Mouse (Mus musculus) liver, embryonic 11.5 days (tissue): ENCODE measurements around the gene Scn1b. TPM values are rescaled to one million over a fixed set of nuclear protein-coding genes. Genes with fewer than 3 reads are reported as not detected.

Experiments used
- ATAC-seq: fragments of 200-750 bp; cut with Nextera tagmentation; replicated peaks from 2 replicates; pipeline ENCODE4 v1.8.0; 2017; ENCODE audit warnings: moderate number of reproducible peaks, mild to moderate bottlenecking, moderate TSS enrichment, moderate library complexity; ENCODE audit not compliant: low FRiP score
- DNase-seq: peaks from one replicate; pipeline ENCODE4 v3.0.0-alpha.2; 2017; ENCODE audit warnings: low spot score
- H3K27ac ChIP-seq: fragments of 300-500 bp; sonication (generic); 2 replicates; pipeline ENCODE4 v1.5.1; 2014; ENCODE audit warnings: mild to moderate bottlenecking, low read depth, low read length, control low read depth
- H3K27me3 ChIP-seq: fragments of 300-500 bp; sonication (generic); replicated peaks from 2 replicates; pipeline ENCODE4 v1.6.1; 2014; ENCODE audit warnings: low read length, mixed read lengths; ENCODE audit not compliant: control insufficient read depth, insufficient read depth
- H3K36me3 ChIP-seq: fragments of 300-500 bp; sonication (generic); 2 replicates; pipeline ENCODE4 v1.6.1; 2014; ENCODE audit warnings: mild to moderate bottlenecking, low read length, moderate library complexity, mixed read lengths; ENCODE audit not compliant: control insufficient read depth, insufficient read depth
- H3K4me1 ChIP-seq: fragments of 300-500 bp; sonication (generic); replicated peaks from 2 replicates; pipeline ENCODE4 v1.6.1; 2014; ENCODE audit warnings: low read length, mixed read lengths; ENCODE audit not compliant: control insufficient read depth, insufficient read depth
- H3K4me2 ChIP-seq: fragments of 300-500 bp; sonication (generic); 2 replicates; pipeline ENCODE4 v1.6.1; 2014; ENCODE audit warnings: mild to moderate bottlenecking, control low read depth, moderate library complexity
- H3K4me3 ChIP-seq: fragments of 300-500 bp; sonication (generic); 2 replicates; pipeline ENCODE4 v1.5.1; 2014; ENCODE audit warnings: low read depth, low read length, control low read depth
- H3K9ac ChIP-seq: fragments of 300-500 bp; sonication (generic); 2 replicates; pipeline ENCODE4 v1.6.1; 2014; ENCODE audit warnings: low read depth, low read length, control low read depth
- H3K9me3 ChIP-seq: fragments of 300-500 bp; sonication (generic); 2 replicates; pipeline ENCODE4 v1.6.1; 2016; ENCODE audit warnings: low read length, inconsistent platforms, mixed read lengths; ENCODE audit not compliant: control insufficient read depth
- WGBS: fragments of 180-500 bp; shearing (Covaris S2); extraction: QIAGEN DNeasy Blood & Tissue Kit; methylation state at CpG from one replicate; pipeline ENCODE4 v1.1.7; 2014; 5-methylcytosine and 5-hydroxymethylcytosine counted together
- polyA plus RNA-seq: library from polyadenylated mRNA; unstranded; fragments of >200 nt; fragmentation: Nextera tagmentation; extraction: Ambion mirVana; gene quantifications from 2 replicates; pipeline ENCODE4 v1.2.1, GENCODE M21; 2014

The Scn1b gene
- polyA plus RNA-seq, 1 experiment from 2014 or later = 1.0 TPM

DNA sequence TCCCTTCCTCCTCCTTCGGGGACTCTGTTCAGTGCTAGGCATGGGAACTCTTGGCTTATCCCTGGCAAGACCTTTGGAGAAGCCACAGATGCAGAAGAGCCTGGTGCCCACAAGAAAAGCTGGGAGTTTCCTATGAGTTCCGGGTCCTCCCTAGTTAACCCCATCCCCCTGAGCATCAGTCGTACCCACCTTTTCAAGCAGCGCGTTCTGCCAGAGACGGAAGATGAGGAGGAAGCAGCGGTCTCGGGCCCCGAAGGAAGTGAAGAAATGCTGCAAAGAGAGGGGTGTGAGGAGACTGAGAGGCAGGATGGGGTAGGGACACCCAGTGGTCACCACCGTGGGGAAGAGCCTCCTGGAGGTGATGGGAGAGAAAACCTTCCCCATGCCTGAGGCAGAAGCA is 14.1 kb upstream of the Scn1b start:
- ATAC-seq = no peak
- Histone ChIP-seq H3K9ac (no peak overlapping the region), H3K27me3 (no peaks in the 10 kb centered on the region), H3K27ac (no peak overlapping the region), H3K36me3 (peaks cover 60% of the 10 kb centered on the region), H3K4me2 (no peak overlapping the region), H3K9me3 (no peaks in the 10 kb centered on the region), H3K4me3 (no peak overlapping the region), H3K4me1 (peaks cover 9% of the 10 kb centered on the region; the same call in 1 of the 2 replicates)
- 93% methylated on average over 10 of the region's 10 CpGs for WGBS
- no peak for DNase-seq

DNA sequence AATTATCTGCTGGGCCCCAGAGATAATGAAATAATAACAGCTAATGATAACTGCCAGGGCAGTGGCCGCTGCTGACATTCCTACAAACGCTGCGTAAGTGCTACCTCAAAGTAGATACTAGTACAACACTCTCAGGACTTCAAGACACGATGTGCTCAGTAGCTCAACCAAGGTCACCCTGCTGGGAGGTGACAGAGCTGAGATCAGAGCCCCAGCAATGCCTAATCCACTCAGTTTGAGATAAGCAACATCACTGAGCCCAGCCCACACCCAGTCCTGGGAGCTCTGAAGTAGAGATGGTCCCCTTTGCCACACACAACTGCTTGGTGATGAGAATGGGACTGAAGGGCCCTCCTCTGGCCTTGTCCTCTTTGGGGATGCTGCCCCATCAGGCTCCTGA is 13.5 kb upstream of the Scn1b start:
- Histone ChIP-seq H3K36me3 (peaks cover 66% of the 10 kb centered on the region), H3K27ac (no peak overlapping the region), H3K9me3 (no peaks in the 10 kb centered on the region), H3K4me3 (no peak overlapping the region), H3K27me3 (no peaks in the 10 kb centered on the region), H3K4me2 (no peak overlapping the region), H3K9ac (no peak overlapping the region), H3K4me1 (peaks cover 2% of the 10 kb centered on the region; the same call in 1 of the 2 replicates)
- ATAC-seq = no peak
- no peak for DNase-seq
- 64% methylated on average over 4 of the region's 4 CpGs for WGBS

DNA sequence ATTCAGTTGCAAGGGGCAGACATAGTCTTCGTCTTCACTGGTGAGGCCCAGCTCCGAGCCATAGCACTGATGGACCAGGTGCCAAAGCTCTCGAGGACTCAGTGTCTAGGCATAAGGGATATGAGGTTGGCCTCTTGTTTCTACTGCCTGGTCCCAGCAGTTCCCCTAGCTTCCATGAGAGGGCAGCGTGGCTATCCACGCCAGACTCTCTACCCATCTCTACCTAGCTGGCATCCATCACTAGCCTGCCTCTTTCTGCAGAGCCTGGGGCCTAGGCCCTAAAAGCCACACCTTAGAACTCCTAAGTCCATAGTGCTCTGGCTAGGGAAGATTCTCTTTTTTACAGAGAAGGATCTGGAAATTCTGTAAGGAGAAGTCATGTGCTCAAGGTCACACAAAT is 13.0 kb upstream of the Scn1b start:
- no peak overlapping the region for H3K27ac ChIP-seq
- H3K27me3 ChIP-seq = no peaks in the 10 kb centered on the region
- peaks cover 69% of the 10 kb centered on the region for H3K36me3 ChIP-seq
- ATAC-seq (peak; percentile 51), DNase-seq (no peak)
- no peaks in the 10 kb centered on the region for H3K9me3 ChIP-seq
- H3K4me2 ChIP-seq = no peak overlapping the region
- no peak overlapping the region for H3K9ac ChIP-seq
- 77% methylated on average over 5 of the region's 5 CpGs for WGBS
- no peaks in the 10 kb centered on the region for H3K4me1 ChIP-seq
- no peak overlapping the region for H3K4me3 ChIP-seq

DNA sequence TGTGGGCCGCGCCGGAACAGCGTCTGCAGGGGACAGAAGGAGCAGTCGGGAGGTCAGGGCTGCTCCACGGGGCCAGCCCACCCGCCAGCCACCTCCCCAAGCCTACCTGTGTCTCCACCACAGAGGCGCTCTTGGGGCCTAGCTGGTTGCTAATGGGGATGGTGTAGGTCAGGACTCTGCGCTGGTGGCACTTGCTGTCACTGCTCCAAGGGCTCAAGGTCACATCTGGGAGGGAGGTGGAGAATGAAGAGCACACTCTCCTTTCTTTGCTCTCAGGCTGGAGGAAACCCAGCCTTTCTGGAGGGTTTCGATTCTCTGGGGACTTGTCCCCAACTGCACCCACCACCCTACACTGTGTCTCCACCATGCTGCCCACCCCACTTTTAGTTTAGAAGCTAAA is 8.9 kb upstream of the Scn1b start:
- H3K4me1 ChIP-seq = no peaks in the 10 kb centered on the region
- no peaks in the 10 kb centered on the region for H3K9me3 ChIP-seq
- DNase-seq (no peak), ATAC-seq (no peak)
- no peaks in the 10 kb centered on the region for H3K27me3 ChIP-seq
- no peak overlapping the region for H3K4me2 ChIP-seq
- 94% methylated on average over 10 of the region's 10 CpGs for WGBS
- no peak overlapping the region for H3K9ac ChIP-seq
- no peak overlapping the region for H3K4me3 ChIP-seq
- H3K27ac ChIP-seq = no peak overlapping the region
- H3K36me3 ChIP-seq = peaks cover 71% of the 10 kb centered on the region

DNA sequence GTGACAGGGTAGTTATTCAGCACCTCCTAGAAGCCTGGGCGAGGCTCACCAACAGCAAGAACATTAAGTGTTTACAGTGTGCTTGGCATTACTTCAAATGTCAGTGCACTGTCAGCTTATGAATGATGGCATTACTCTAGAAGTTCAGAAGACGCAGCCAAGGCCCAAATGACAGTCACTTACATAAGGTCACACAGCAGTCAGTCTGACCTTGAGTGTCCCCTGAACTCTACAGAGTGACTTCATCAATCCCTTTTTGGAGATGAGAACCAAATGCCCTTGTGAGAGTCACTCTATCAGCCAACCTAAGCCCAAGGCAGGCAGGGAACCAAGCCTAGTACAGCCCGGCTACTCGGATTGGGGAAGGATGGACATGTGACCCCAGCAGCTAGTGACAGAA is 5.1 kb upstream of the Scn1b start:
- no peak for ATAC-seq
- WGBS = 90% methylated on average over 4 of the region's 4 CpGs

DNA sequence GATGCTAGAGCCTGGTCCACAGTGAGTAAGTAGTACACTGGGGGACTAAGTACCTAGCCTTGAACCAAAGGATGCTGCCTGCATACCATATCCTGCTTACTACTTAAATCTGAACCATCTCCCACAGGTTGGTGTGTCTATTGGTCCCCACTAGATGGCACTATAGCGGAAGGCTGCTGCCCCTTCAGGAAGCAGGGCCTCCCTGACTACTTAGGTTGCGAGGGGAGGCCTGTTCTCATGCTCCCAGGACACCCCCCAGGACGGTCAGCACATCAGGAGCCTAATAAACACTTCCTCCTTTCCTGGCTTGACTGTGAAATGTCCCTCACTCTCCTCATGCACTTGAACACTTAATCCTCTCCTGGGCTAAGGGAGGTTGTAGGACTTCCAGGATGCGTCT is 4.0 kb upstream of the Scn1b start:
- Histone ChIP-seq H3K4me2 (no peak overlapping the region), H3K9ac (no peak overlapping the region), H3K4me3 (no peak overlapping the region), H3K9me3 (no peaks in the 10 kb centered on the region), H3K4me1 (peaks cover 8% of the 10 kb centered on the region; the same call in 1 of the 2 replicates), H3K27me3 (peaks cover 27% of the 10 kb centered on the region), H3K36me3 (peaks cover 49% of the 10 kb centered on the region), H3K27ac (no peak overlapping the region)
- ATAC-seq (no peak), DNase-seq (no peak)
- WGBS = 38% methylated on average over 4 of the region's 4 CpGs

More for the DNA sequence above, 5.1 kb upstream of the Scn1b start:
- H3K4me1 ChIP-seq = 0 out of 2 replicates have a peak, but pooled peaks cover 6% of the 10 kb centered on the region
- no peak overlapping the region for H3K9ac ChIP-seq
- no peak for DNase-seq
- no peak overlapping the region for H3K27ac ChIP-seq
- H3K4me3 ChIP-seq = no peak overlapping the region
- H3K9me3 ChIP-seq = no peaks in the 10 kb centered on the region
- H3K4me2 ChIP-seq = no peak overlapping the region
- peaks cover 17% of the 10 kb centered on the region for H3K27me3 ChIP-seq
- peaks cover 57% of the 10 kb centered on the region for H3K36me3 ChIP-seq

DNA sequence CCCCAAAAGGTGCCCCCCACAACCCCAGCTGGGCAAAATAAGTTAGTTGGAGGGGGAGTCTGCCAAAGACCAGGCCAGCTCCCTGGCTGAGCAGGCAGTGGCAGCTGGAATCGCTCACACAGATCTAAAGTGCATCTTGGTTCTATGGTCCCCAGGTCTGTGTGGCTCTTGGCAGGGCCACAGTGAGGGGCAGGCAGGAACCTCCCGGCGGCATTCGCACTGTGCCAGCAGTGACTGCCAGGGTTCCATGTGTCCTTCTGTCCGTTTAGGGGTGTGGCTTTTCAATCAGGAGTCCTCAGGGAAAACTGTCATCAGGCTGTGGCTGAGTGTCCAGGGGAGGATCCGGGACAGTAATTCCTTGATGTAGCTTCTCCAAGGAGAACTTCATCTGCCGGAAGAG is 3.4 kb upstream of the Scn1b start:
- ATAC-seq = no peak
- Histone ChIP-seq H3K4me1 (peaks cover 8% of the 10 kb centered on the region; the same call in 1 of the 2 replicates), H3K36me3 (peaks cover 44% of the 10 kb centered on the region), H3K4me3 (no peak overlapping the region), H3K9ac (no peak overlapping the region), H3K4me2 (no peak overlapping the region), H3K9me3 (no peaks in the 10 kb centered on the region), H3K27me3 (peaks cover 34% of the 10 kb centered on the region), H3K27ac (no peak overlapping the region)
- 94% methylated on average over 7 of the region's 7 CpGs for WGBS
- no peak for DNase-seq

DNA sequence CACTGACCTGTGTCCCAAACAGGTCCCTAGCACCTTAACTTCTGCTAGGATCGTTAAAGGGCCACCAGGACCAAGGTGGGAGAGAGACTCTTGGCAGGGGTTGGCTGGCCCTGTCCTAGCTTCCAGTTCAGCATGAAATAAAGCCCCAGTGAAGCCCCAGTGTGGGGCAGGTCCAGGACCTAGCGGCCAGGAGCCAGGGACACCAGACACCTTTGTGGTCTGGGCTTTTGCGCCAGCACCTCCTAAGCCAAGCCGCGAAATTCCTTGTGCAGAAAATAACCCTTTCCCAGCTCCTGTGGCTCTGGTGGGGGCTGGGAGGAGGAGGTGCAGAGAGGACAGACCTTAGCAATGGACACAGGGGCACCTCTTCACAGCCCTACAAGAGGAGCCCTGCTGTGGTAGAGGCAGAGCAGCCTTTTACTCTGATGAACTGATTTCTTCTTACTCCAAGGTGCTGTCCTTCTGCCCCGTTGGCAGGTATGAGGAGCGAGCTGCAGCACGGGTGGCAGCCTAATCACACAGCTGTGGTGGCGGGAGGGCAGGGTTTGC is 1.4 kb upstream of the Scn1b start:
- ATAC-seq (no peak), DNase-seq (no peak)
- Histone ChIP-seq H3K4me1 (peaks cover 8% of the 10 kb centered on the region; the same call in 1 of the 2 replicates), H3K27me3 (peaks cover 43% of the 10 kb centered on the region), H3K9me3 (no peaks in the 10 kb centered on the region), H3K36me3 (peaks cover 28% of the 10 kb centered on the region), H3K4me3 (no peak overlapping the region), H3K4me2 (no peak overlapping the region), H3K9ac (no peak overlapping the region), H3K27ac (no peak overlapping the region)
- 70% methylated on average over 9 of the region's 9 CpGs for WGBS

DNA sequence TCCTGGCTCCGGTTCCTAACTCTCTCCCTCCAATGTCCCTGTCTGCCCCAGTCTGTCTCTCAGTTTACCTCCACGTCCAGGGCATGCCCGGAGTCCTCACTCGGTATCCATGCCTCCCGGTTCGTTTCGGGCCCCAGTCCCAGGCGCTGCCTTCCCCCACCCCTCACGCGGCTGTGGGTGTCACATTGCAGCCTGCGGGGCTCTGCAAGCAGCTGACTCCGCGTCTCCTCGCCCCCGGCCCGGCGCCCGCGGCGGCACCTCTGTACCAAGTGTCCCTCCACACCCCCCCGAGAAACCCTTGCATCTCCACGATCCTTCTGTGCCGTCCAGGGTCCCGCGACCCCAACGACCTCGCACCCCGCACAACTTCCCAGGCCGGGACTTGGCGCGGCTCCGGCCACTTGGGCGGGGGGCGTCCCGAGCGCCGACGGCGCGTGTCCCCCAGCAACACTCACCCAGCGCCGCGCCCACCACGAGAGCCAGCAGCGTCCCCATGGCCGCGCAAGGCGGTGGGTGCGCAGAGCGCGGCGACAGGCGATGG is 522 bp downstream of the Scn1b start:
- Histone ChIP-seq H3K9ac (peak overlapping the region; percentile 43; the same call in 1 of the 2 replicates), H3K27me3 (peaks cover 43% of the 10 kb centered on the region), H3K4me3 (peak overlapping the region; percentile 58), H3K36me3 (peaks cover 12% of the 10 kb centered on the region), H3K4me1 (peaks cover 8% of the 10 kb centered on the region; the same call in 1 of the 2 replicates), H3K4me2 (peak overlapping the region; percentile 86), H3K27ac (no peak overlapping the region), H3K9me3 (no peaks in the 10 kb centered on the region)
- no peak for DNase-seq
- no peak for ATAC-seq
- WGBS = 2% methylated on average over 53 of the region's 53 CpGs
